Mouse (Mus musculus) activated CD4-positive, CD25-positive, alpha-beta regulatory T cell, adult 4 months (primary cell): ENCODE data around the gene Hipk2. TPM values are rescaled to one million over a fixed set of nuclear protein-coding genes. Genes with fewer than 3 reads are reported as not detected.
A peak's percentile ranks its signal among the peaks of the same experiment; 100 is the strongest.

ENCODE experiments used
- ATAC-seq: one replicate; pipeline ENCODE4 v1.8.0; 2017
- polyA plus RNA-seq, 2 experiments: library from polyadenylated mRNA; unstranded; fragments of 100-300 nt; shearing (Covaris generic); gene quantifications; one replicate each; pipeline ENCODE4 v1.2.1; 2017

The Hipk2 gene
- polyA plus RNA-seq, 2 experiments from 2014 or later, result 21.7 to 22.4 TPM

DNA sequence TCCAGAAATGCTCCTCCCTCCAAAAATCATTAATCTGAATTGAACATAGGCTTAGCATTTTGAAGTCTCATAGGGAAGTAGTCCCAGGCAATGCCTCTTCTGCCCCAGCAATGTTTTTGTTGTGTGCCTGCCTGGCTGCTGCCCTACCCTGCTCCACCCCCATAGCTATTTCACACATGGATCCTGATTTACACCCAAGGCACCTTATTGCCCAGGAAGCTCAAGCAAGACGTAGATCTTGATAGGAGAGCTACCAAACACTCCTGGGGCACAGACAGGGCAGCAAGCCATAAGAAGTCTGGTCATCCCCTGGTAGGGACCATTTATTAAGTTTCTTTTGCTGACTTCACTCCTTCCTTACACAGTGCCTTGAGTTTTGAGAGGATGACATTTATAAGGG lies 88.8 kb downstream of the Hipk2 start:
- no peak for ATAC-seq

DNA sequence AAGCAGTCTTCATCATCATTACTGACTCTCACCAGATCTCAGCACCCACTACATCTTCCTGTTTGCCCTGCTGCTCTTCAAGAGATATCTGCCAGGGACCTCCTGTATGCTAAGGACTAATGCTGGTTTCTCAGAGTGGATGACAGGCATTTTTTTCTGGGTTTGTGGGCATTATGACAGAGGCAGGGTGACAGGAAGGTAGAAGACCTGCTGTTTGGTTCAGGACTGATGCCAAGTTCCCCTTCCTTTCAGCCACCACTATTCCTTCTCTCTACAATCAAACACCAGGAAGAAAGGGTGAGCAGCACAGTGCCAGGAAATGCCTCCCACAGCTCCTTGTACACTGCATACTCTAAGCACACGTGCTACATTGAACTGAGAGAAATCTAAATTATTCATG lies 90.2 kb downstream of the Hipk2 start:
- ATAC-seq, result no peak

DNA sequence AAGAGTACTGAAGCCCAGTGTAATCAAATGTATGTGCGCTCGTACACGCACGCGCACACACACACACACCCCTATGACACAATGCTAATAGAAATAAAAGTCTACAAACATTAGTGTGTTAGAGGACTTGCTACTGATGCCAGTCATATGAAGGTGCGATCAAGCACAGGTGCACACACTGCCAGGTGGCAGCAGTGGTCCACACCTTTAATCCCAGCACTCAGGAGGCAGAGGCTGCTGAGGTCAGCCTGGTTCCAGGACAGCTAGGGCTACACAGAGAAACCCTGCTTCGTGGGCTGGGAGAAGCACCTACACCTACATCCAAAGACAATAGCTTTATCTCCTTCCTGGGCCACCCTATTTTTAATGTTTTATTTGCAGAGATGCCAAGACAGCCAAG lies 96.6 kb downstream of the Hipk2 start:
- no peak for ATAC-seq

DNA sequence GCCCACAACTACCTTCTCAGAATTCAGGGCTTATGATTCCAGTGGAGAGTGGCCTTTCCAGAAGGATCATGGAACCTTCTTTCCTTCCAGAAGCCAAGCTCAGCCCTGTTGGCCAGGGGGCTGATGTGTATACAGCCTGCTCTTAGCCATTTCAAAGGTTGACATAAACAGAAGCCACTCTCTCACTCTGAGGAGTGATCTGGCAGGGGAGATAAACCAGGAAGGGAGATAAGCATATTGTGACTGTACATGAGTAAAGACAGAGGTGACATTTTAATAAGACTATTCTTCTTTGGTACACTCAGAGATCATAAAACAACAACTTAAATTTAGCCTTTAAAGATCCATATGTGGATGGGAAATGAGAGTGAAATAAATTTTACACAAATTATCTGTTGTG lies 97.1 kb downstream of the Hipk2 start:
- ATAC-seq, result no peak

DNA sequence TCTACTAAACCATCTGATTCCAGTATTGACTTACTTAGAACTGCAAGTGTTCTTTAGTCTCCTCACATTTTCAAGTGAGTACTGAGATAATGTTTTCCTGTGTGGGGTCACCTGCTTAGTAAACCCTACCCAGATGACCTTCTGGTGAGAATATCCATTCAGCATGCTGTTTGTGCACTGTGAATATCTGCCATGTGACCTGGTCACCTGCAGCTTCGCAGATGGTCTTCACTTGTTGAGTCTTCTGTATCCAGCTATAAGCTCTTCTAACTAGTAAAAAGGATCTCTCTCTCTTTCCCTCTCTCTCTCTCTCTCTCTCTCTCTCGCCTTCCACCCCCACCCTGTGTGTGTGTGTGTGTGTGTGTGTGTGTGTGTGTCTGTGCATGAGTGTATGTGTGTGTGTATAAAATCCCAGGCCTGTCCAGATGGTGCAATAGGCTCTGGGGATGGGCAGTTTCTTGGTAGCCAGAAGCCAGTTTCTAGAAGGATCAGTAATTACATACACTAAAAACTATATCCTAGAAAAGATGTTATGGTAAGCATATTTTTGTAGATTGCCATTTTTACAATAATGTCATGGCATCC lies 99.9 kb downstream of the Hipk2 start:
- no peak for ATAC-seq

DNA sequence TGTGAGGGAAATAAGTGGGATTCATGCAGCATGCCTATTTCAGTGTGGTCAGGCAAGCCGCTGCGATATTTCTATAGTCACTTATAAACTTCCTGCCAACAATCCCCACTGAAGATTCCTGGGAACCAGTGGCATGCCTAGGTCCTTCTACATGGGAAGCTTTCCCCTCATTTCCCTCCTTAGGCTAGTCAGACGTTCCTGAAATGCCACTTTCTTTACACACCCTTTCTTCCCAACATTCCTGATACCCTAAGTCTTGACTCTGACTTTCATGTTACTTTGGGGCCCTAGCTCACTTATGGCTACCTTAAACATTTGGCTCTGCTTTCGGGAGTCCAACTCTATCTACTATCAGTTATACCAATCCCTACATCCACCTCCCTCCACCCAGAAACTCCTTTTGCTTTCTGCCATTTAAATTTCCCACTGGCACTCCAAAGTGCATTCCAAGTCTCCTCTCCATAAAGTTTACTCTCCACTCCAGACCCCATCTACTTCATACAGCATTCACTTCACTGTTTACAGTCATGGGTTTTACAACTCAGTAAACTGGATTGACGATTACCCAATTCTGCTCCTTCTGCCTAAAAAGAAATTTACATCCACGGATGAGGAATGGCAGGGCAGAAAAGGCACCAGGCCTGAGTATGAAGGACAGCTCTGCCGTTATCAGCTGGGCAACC lies 103.0 kb downstream of the Hipk2 start:
- no peak for ATAC-seq

DNA sequence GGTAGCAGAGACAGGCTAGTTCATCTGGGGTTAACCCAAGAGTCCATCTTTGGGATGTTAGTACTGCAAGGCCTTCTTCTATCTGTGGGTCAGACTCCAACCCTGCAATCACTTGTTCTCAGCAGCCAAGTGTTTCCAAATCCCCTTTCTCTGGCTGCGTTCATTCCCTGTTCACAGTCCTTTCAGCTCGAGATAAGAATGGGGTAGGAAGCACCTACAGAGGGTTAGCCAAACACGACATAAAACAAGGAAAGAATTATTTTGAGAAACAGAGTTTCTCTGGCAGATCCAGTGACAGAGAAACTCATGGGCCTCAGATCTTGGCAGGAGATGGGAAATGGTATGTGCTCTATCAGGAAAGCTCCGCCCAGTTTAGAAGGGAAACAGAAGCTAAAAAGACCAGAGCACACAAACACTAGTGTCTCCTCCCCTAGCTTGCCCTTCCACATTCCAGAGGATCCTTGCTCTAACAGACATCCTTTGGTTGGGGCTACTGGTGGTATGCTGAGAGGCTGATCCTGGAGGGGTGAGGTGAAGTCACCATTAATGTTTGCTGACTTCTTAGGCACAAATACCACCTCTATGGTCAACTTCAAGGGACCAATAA lies 104.8 kb downstream of the Hipk2 start:
- no peak for ATAC-seq

DNA sequence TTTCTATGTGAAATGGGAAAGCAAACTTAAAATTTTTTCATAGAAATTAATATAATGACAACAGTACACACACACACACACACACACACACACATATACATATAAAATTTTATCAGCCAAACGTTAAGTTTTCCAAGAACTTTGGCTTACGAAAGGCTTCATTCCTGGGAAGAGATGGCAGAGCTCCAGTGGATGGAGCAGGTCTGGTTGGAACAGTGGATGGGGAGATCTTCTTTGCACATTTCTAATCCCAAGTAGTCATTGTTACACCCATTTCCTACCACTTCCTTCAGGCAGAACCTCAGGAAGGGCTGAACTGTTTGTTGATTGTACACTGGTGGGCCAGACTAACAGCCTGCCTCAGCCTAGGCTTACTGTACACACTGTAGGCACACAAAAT lies 106.3 kb downstream of the Hipk2 start:
- no peak for ATAC-seq

DNA sequence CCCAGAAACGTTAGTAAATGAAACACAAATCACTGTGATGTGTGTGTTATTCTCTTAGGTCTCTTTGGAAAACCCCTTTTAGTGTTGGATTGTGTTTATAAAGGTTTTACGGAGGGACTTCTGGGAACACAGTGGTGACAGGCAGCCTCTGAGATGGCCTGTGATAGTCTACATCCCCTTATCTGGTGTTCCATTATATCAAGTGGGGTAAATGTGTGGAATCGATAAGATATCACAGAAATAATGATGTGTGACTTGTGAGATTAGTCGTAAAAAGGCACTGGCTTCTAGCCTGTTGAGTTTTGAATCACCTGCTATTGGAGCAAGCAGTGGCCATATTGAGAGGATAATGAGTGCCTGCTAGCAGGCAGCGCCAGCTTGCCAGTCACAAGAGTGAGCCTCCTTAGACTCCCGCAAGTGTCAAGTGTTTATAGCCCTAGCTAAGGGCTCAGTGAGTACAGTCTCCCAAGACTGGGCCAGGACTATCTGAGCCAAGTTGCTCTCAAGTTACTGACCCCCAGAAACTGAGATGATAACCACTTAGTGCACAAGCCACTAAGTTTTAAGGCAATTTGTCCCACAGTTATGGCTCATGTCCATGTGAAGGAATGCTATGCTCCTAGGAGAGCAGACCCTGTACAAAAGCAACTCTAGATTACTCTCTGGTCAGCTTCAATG lies 113.2 kb downstream of the Hipk2 start:
- ATAC-seq, result no peak

DNA sequence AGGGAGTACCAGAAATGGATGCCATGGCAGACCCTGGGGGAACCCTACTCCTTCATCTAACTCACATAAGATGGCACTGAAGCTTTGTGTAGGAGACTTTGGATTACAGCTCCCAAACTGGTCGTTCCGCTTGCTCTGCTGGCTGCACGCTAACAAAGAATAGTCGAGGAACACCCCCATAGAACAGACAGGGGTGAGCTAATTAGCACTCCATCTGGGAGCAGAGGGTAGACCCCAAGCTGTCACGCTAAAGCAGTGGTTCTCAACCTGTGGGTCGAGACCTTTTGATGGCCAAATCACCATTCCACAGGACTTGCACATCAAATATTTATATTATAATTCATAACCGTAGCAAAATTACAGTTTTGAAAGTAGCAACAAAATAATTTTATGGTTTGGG lies 114.0 kb downstream of the Hipk2 start:
- no peak for ATAC-seq

DNA sequence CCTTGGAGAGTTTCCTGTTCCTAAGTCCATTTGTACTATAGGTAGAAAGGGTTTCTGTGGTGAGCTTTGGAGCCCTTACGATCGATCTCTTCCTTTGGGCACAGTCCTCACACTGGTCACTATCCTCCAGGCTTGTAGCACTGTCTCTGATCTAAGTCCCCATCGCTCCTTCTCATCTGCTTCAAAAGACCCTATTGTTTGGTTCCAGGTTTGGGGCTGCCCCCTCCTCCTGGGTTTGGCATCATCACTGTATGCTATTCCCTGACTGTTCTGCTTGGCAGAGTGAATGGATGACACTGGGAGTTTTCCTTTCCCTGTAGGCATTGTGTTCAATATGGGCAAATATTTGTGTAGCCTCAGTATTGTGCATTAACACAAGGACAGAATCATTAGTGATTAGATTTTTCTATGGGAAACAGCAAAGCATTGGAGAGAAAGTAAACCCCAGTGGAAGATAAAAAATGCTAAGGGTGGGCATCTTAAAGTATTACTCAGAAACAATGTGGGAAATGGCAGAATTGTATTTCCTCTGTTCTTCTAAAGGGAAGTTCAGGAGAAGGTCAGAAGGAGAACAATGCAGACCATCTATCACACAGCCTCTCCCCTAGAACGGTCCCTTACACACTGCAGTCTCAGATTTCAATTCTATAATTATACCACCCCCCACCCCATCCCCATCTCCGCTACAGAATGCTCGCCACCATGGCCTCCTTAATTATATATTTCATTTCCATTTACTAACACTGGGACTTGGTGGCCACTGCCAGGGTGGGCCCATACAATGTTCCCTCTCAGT lies 114.9 kb downstream of the Hipk2 start:
- ATAC-seq, result no peak

DNA sequence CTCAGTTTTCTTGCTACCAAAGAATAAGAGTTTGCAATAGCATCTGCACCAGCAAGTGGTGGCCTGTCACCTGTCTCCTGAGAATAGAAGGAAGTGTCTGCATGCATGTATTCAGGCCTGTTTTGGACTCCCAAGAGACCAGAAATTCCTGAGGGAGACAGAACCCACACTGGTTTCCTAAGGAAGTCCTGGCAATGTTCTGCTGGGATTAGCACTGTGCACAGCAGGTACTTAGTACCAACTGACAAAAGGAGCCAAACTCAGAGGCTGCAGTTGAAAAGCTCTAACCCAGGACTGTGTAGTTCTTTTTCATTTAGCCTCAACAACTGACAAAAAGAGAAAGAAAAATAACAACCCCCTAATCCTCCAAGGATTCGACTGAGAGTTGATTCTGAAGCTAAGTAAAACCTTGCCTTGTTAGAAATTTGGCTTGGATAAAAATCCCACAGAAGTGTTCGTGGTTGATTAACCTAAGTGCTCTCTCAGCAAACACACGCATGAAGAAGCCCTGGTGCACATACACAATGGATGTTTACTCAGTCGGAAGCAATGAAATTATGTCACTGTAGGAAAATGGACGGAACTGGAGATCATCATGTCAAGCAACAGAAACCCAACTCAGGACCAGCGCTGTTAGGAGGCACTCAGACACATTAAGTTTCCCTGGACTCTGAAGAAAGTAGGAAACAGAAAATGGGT lies 115.9 kb downstream of the Hipk2 start:
- ATAC-seq, result no peak

DNA sequence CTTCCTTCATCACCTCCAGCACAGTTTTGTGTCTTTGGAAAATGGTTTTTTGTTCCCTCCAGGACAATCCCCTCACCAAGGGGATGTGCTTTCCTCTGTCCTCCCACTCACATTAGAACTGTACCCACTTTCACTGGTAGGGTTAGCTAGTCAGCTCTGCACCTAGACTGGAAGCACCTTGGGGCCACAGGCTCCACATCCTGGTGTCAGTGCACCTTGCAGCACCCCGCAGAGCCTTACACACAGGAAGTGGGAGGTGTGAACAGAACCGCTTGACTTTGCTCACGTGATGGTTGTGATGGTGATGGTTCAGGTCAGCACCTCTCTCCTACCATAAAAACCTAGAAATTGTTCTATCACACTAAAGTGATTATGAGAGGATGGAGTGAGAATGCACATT lies 116.8 kb downstream of the Hipk2 start:
- ATAC-seq, result peak; percentile 78

DNA sequence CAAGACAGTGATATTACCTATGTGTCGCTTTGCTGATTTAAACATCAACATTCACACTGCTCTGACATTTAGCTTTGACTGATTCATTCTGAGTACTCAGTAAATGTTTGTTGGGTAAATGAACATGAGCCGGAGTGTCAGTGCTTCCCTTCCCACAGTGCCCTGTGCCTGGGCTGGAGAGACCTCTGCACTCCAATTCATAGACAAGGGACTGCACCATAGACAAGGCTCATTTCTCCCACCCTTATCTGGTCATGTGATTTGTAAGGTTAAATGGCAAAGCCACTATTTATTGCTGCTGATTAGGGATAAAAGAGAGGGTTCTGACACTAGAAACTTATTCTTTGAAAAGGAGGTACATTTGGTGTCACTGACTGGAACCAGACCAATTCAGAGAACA lies 118.4 kb downstream of the Hipk2 start:
- ATAC-seq, result no peak

DNA sequence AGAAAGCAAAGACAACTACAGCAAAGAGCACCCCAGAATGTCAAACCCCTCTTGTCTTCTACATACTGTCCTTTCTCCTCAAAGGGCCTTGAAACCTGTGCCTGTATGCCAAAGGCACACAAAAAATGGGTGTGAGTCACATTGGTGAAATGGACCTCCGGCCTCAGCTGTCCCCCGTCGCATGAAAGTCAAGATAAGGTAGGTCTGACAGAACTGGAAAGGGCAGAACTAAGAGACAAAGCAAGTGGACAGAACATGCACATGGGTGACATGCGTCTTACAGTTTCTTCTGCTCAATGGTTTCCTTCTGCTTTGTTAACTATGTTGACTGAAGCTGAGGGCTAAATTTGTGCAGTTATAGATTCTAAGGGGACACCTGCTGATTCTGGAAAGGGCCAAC lies 119.0 kb downstream of the Hipk2 start:
- ATAC-seq, result no peak

DNA sequence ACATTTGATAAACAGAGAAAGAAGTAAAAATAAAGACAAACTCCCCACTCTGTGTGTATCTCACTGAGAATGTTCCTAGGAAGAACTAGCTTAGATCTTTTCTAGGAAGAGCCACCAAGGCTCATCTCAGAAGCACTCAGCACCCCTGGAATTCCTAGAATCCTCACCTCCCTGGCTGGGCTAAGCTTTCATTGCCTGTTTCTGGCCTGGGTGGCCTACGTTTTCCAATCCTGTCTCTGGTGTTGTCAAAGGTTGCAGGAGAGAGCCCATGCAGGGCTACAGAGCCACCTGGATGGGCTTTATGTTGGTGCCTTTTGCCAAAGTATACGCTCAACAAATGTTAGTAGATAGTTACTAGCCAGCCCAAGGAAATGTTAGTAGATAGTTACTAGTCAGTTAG lies 120.0 kb downstream of the Hipk2 start:
- no peak for ATAC-seq

DNA sequence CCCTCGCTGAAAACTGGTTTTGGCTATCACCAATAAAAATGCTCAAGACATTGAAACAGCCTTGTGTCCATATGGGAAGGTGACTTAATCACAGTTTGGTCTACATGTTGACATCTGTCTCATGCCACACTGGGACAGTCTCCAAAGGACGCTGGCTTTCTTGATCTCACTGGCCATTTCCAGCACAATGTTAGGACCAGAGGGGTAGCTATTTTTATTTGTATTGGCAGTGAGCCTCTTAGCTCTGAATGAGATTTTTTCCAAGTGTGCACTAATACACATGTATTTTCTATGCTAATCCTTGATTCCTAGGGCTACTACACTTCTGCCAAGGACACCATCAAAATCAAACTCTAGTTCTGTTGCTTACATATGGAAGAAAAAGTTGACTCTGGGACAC lies 120.8 kb downstream of the Hipk2 start:
- no peak for ATAC-seq

DNA sequence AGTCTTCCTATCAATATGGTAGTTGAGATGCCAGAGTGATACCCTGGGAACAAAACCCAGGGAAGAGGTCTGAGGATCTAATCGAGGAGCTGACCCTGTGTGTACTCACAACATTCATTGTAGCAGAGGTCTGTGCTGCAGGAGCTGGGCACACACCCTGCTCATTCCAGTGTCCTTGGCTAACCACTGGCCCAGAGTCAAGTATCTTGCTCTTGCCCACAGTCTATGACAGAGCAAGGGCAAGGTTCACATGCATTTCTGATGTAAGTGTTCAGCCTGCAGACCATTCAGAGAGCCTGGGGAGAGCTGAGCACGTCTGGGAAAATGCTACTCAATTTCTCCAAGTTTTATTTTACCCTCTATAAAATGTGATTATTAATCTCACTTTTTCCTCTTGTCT lies 122.2 kb downstream of the Hipk2 start:
- no peak for ATAC-seq

DNA sequence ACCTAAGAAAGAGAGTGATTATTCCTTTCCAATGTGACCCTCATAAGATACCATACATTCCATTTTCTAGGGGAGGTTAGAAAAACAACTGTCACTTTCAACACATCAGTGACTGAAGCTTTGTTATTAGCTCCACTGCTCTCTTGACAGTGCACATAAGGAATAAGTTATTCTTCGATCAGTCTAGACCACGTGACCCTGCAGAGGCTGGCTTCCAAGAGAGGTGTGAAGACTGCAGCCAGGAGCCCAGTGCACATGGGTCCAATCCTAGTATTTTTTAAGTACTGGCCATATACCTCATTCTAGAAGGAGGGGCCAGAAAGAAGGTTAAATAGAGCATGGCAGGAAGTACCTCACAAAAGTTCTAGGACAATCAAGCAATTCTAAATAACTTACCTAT lies 122.9 kb downstream of the Hipk2 start:
- no peak for ATAC-seq

DNA sequence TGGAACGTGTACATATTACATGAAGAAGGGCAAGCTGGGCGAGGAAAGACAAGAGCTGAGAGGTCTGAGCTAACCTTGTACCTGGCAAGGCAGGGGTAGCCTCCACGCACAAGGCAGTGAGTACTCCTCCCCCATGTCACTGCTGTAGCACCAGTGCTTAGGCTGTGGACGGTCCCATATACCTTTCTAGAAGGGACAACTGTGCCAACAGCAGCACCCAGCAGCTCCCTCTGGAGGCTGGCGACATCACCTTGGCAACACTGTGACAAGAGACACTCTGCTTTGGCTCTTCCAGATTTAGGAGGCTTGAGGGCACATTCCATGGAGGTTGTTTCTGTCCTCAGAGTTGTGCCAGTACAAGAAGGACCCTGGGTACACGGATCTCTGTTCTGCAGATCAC lies 123.5 kb downstream of the Hipk2 start:
- no peak for ATAC-seq

DNA sequence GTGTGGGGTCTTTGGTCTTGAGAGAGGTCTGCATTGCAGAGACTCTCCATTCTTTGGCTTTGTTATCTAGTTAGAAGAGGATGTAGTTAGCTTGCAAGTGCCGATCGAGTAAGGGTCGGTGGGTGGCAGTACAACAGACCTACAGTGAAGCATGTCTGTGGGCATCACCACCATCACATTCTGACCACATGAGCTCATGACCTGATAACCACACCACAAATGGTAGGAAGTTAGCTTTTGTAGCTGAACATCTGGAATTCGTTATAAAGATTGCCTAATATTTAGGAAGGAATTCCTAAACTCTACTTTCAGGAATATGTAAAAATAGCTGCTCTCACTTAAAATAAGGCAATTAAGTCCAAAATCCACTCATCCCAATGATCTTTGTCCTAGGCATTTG lies 127.9 kb downstream of the Hipk2 start:
- no peak for ATAC-seq

DNA sequence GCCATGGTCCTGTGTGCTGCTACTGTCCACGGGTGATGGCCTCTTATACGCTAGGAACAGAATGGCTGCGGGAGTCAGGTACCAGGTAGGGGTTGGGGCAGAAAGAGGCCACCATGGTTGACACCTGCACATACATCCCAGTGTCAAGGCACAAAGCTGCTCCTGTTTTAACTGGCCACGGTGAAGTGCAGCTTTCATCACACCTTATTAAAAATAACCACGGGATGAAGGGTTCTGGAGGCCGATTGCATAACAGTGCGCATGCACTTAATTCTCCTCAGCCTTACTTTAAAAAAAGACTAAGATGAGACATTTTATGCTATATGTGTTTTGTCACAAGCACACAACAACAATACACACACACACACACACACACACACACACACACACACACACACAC lies 132.6 kb downstream of the Hipk2 start:
- ATAC-seq, result no peak

DNA sequence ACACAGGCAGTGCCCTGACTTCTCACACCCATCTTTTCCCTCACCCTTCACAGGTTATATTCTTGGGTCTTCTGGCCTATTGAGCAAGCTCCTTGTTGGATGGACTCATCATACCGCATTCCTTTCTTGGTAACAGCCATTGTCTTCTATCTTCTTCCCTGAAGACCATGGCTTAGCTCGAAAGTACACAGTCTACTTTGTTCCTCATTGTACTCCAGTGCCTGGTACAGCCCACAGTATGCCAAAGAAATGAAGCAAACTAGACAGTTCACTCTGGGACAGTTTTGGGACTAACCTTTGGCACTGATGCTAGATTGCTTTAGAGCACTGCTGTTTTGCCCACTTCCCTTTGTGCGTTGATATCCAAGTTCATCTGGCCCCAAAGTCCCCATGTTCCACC lies 133.5 kb downstream of the Hipk2 start:
- ATAC-seq, result no peak
